Mouse (Mus musculus) hindbrain, embryonic 12.5 days (tissue): ENCODE results near the gene Actr3. TPM values are rescaled to one million over a fixed set of nuclear protein-coding genes. Genes with fewer than 3 reads are reported as not detected.

Experiments used
- ATAC-seq: fragments of 200-750 bp; cut with Nextera tagmentation; 2 replicates; pipeline ENCODE4 v1.8.0; 2017; ENCODE audit warnings: moderate TSS enrichment; ENCODE audit not compliant: low FRiP score
- H3K27ac ChIP-seq: fragments of 300-500 bp; sonication (generic); 2 replicates; pipeline ENCODE4 v1.5.1; 2016; ENCODE audit warnings: mild to moderate bottlenecking
- H3K27me3 ChIP-seq: fragments of 300-500 bp; sonication (generic); 2 replicates; pipeline ENCODE4 v1.6.1; 2016; ENCODE audit warnings: mild to moderate bottlenecking
- H3K36me3 ChIP-seq: fragments of 300-500 bp; sonication (generic); 2 replicates; pipeline ENCODE4 v1.6.1; 2016; ENCODE audit warnings: mild to moderate bottlenecking
- H3K4me1 ChIP-seq: fragments of 300-500 bp; sonication (generic); 2 replicates; pipeline ENCODE4 v1.6.1; 2016
- H3K4me2 ChIP-seq: fragments of 300-500 bp; sonication (generic); replicated peaks from 2 replicates; pipeline ENCODE4 v1.6.1; 2016; ENCODE audit warnings: mild to moderate bottlenecking
- H3K4me3 ChIP-seq: fragments of 300-500 bp; sonication (generic); 2 replicates; pipeline ENCODE4 v1.5.1; 2016; ENCODE audit warnings: mild to moderate bottlenecking
- H3K9ac ChIP-seq: fragments of 300-500 bp; sonication (generic); 2 replicates; pipeline ENCODE4 v1.6.1; 2016; ENCODE audit warnings: mild to moderate bottlenecking, moderate library complexity
- H3K9me3 ChIP-seq: fragments of 300-500 bp; sonication (generic); replicated peaks from 2 replicates; pipeline ENCODE4 v1.6.1; 2016; ENCODE audit warnings: mild to moderate bottlenecking
- WGBS: fragments of 180-500 bp; shearing (Covaris S2); methylation state at CpG from one replicate; pipeline ENCODE4 v1.1.7; 2016; 5-methylcytosine and 5-hydroxymethylcytosine counted together
- polyA plus RNA-seq: library from polyadenylated mRNA; unstranded; fragments of >200 nt; fragmentation: Nextera tagmentation; extraction: Ambion mirVana; gene quantifications from 2 replicates; pipeline ENCODE4 v1.2.1, GENCODE M21; 2016

Actr3 gene
- polyA plus RNA-seq, result 249 and 266 TPM in 2 replicates

DNA sequence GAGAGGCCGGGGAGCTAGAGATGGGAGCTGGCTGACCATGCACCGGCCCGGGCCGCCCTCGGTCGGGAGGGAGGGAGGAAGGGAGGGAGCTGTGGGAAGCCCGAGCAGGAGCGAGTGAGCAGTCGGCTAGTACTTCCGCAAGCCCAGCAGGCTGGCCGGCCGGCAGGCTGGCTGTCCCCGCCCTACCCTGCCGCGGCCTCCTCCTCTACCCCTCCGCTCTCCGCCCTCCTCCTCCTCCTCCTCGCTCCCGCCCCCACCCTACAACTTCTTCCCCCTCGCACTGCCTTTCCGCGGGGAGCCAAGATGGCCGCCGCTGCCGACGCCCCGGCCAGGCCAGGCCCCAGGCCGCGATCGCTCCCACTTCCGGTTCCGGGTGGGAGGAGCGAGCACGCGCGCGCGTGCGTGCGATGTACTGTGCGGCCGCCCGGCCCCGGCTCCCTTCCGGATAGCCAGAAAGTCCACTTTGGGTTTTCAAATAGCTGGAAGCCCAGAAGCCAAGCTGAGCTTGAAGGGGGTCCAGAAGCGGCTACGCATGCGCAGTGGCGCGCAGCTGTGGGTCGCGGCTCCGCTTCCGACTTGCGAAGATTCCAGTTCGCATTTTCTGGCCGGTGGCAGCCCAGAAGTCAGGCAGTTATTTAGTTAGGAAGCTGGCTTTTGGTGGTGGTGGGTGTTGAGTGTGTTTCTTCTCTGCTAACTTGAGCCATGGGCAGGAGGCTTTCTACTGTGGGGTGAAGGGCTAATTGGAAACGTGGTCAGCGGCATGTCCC is at the start of gene Actr3:
Actr3 (minus strand) TSS at position 359 of the 767 bp plus-strand sequence.
- under 1% methylated on average over 49 of the region's 59 CpGs for WGBS
- H3K27ac ChIP-seq, result peak within 1 kb of the TSS; percentile 99
- peak within 1 kb of the TSS; percentile 81 for H3K4me3 ChIP-seq
- no peaks in the 10 kb centered on the region for H3K36me3 ChIP-seq
- H3K4me1 ChIP-seq, result peaks cover 21% of the 10 kb centered on the region
- H3K9ac ChIP-seq, result peak within 1 kb of the TSS; percentile 96
- H3K4me2 ChIP-seq, result peak within 1 kb of the TSS; percentile 63
- ATAC-seq, result peak; percentile 96
- no peaks in the 10 kb centered on the region for H3K27me3 ChIP-seq
- no peaks in the 10 kb centered on the region for H3K9me3 ChIP-seq

DNA sequence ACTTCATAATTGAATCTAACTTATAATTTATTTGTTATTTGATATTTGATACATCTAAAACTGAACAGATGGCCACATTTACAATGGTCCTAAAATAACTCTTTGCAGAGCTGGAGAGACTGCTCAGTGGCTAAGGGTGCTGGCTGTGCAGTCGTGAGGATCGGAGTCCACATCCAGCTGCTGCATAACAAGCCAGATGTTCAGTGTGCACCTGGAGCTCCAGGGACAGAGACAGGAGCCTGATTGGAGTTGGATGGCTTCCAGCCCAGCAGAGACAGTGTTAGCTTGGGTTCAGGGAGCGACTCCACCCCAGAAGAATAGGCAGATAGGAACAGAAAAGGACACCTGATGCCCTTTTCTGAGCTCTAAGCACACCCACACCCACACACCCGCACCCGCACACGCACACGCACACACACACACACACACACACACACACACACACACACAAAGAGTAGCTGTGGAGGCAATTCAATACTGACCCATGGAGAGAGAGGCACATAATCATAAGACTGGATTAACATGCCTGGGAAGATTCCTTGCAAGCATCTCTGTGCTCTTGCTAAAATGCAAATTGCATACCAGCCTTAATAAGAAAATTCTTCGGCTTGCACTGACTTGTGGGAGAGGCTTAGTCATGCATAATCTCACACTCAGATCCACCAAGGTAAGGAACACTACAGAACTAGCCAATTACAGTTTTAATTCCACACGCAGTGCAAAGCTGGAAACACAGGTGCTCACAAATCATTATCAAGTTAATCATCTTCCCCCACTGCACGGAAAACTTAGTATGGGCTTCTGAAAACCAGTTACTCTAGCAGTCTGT is 47.1 kb upstream of the Actr3 start:
- no peak for ATAC-seq
- Histone ChIP-seq H3K9ac (no peak overlapping the region), H3K9me3 (no peaks in the 10 kb centered on the region), H3K4me1 (peaks cover 4% of the 10 kb centered on the region; the same call in 1 of the 2 replicates), H3K4me3 (no peak overlapping the region), H3K4me2 (no peak overlapping the region), H3K27me3 (no peaks in the 10 kb centered on the region), H3K36me3 (no peaks in the 10 kb centered on the region), H3K27ac (no peak overlapping the region)
- 80% methylated on average over 10 of the region's 10 CpGs for WGBS

DNA sequence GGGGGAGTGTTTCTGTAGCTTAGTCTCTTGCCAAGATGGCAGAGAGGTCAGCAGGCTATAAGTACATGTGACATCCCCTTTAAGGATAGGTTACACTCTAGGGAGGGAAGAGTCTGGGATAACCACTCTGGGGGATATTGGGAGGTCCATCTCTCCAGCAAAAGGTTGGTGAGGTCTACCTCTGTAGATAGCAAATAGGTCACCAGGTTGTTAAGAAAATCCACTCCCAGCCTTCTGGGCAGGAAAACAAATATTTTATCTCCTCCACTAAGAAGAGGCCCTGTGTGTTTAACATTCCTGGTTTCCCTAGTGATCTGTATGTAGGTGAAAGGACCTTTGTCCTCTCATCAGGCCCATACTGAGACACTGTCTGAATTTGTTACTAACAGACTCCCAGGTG is 46.3 kb upstream of the Actr3 start:
- H3K4me1 ChIP-seq, result peaks cover 4% of the 10 kb centered on the region; the same call in 1 of the 2 replicates
- no peak overlapping the region for H3K4me2 ChIP-seq
- no peak overlapping the region for H3K27ac ChIP-seq
- no peaks in the 10 kb centered on the region for H3K9me3 ChIP-seq
- no peak for ATAC-seq
- no peak overlapping the region for H3K9ac ChIP-seq
- no peak overlapping the region for H3K4me3 ChIP-seq
- no peaks in the 10 kb centered on the region for H3K27me3 ChIP-seq
- H3K36me3 ChIP-seq, result no peaks in the 10 kb centered on the region

DNA sequence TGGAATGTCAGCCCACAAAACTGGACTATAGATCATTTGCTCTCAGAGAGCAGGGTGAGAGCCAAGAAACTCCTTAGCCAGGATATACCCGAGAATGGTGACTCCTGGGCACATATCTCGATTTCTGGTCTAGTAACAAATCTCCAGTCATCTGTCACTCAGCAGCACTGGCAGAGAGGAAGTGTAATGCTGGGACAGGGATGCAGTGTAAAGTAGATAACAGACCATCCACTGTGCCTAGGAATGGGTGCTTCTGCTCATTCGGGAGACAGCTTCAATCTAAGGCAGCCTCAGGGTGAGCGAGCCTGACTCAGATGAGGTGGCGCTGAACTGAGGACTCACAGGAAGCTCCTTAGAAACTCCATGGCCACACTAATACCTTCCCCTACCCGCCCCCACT is 43.1 kb upstream of the Actr3 start:
- ATAC-seq, result no peak
- Histone ChIP-seq H3K36me3 (no peaks in the 10 kb centered on the region), H3K9ac (no peak overlapping the region), H3K4me3 (no peak overlapping the region), H3K4me2 (no peak overlapping the region), H3K9me3 (no peaks in the 10 kb centered on the region), H3K27me3 (no peaks in the 10 kb centered on the region), H3K27ac (no peak overlapping the region), H3K4me1 (peaks cover 4% of the 10 kb centered on the region; the same call in 1 of the 2 replicates)
- 83% methylated on average over 6 of the region's 6 CpGs for WGBS

DNA sequence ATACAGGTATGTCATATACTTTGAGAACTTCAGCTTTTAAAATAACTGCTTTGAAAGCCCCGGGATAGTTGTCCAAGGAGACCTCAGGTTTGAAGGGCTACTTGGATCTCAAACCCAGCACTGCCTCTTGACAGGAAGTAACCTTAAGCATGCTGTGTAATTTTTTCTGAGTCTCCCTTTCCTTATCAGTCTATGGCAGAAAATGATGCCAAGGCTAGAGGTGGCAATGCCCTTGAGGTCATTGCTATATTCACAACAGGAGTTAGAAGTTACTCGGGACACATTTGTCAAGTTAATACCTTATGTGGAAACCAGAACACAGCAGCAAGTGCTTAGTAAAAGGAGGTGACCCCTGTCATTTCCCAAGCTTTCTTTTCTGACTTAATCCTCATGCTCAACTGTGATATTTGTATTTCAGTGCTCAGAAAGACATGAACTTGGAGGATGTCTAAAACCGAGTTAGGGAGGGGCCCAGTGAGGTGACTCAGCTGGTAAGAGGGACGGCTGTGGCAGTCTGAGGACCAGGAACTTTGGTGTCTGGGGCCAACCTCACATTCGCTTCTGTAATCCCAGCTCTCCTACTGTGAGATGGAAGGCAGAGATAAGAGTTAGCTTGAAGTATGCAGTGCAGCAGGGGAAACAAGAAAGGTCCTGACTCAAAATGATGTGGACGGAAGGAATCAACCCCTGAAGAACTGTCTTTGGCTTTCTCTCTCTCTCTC is 40.6 kb upstream of the Actr3 start:
- Histone ChIP-seq H3K4me1 (no peaks in the 10 kb centered on the region), H3K9me3 (no peaks in the 10 kb centered on the region), H3K9ac (no peak overlapping the region), H3K36me3 (no peaks in the 10 kb centered on the region), H3K4me2 (no peak overlapping the region), H3K4me3 (no peak overlapping the region), H3K27me3 (no peaks in the 10 kb centered on the region), H3K27ac (no peak overlapping the region)
- WGBS, result 78% methylated on average over 6 of the region's 6 CpGs
- no peak for ATAC-seq

DNA sequence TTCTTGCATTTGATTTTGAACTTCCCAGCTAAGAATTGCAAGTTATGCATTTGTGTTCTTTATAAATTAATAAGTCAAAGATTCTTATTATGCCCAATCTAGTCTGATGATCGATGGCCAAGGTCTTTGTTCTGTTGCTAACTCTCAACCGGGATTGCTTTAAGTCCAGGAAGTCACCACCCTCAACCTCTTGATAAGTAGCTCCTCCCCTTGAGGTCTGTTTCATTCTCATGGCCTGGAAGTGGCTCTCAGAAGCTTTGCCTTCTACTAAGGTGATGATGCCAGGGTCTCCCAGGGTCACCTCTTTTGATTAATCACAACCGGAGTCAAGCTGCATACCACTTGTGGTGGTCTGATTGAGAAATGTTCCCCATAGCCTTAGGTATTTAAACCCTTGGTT is 38.3 kb upstream of the Actr3 start:
- no peak for ATAC-seq
- Histone ChIP-seq H3K9me3 (no peaks in the 10 kb centered on the region), H3K4me1 (no peaks in the 10 kb centered on the region), H3K9ac (no peak overlapping the region), H3K27ac (no peak overlapping the region), H3K27me3 (no peaks in the 10 kb centered on the region), H3K36me3 (no peaks in the 10 kb centered on the region), H3K4me2 (no peak overlapping the region), H3K4me3 (no peak overlapping the region)
- WGBS, result 94% methylated on average over 3 of the region's 3 CpGs

DNA sequence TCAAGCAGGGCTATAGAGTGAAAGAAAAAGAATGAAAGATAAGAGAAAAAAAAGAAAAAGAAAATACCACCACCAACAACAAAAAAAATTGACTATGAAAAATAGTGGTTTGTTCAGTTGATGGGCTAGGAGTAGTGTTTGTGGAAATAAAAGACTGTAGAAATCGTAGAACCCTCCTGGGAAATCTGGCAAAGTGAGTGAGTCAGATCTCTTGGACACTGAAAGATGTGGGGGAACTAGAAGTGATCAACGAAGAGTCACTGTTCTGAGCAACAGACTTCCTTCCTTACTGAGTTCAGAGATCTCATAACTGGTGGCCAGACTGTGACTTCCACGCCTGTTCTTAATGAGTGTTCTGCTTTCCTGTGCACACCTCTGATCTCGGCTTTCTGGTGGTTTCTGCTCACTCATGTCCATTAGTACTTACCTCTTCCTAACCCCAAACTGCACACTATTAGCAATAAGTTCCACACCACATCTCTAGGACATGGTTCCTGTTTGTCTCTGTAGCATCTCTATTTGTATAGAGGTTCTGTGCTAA is 37.7 kb upstream of the Actr3 start:
- Histone ChIP-seq H3K9me3 (no peaks in the 10 kb centered on the region), H3K4me3 (no peak overlapping the region), H3K9ac (no peak overlapping the region), H3K27ac (no peak overlapping the region), H3K36me3 (no peaks in the 10 kb centered on the region), H3K27me3 (no peaks in the 10 kb centered on the region), H3K4me1 (no peaks in the 10 kb centered on the region), H3K4me2 (no peak overlapping the region)
- WGBS, result 78% methylated on average over 4 of the region's 4 CpGs
- no peak for ATAC-seq

DNA sequence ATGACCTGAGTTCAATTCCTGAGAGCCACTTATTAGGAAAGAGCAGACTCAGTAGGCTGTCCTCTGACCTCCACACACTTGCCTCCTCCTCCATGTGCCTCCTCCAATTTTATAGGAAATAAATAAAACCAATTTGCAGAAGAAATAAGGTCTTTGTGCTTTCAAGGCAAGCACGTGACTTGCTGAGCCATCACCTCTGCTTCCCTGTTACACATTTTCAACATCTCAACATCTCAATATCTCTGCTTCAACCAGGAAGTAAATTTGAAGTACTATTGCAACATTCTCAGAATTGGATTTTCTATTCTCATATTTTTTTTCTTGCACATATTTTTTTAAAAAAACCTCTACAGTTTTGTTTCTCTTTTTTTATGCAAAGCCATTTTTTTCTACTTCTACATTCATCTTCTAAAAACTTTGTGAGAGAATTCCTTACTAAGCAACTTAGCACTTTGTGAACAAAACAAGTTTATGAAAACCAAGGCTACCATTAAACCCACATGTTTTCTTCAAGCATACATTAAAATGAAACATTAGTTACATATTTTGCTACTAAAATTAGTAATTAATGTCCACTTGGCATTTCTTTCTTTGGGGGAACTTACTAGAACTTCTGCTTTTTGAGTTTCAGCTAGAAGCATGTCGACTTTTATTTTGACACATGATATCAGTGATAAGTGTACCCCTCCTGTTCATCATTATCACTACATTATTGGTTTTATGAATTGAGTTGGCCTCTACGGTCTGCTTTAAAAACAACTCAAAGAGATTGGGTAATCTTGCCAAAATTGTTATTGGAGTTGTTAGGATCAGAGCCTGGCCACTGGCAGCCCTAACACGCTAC is 35.5 kb upstream of the Actr3 start:
- no peaks in the 10 kb centered on the region for H3K9me3 ChIP-seq
- 80% methylated on average over 4 of the region's 4 CpGs for WGBS
- no peaks in the 10 kb centered on the region for H3K4me1 ChIP-seq
- H3K9ac ChIP-seq, result no peak overlapping the region
- H3K36me3 ChIP-seq, result no peaks in the 10 kb centered on the region
- no peak overlapping the region for H3K4me2 ChIP-seq
- no peaks in the 10 kb centered on the region for H3K27me3 ChIP-seq
- H3K4me3 ChIP-seq, result no peak overlapping the region
- ATAC-seq, result no peak
- no peak overlapping the region for H3K27ac ChIP-seq

DNA sequence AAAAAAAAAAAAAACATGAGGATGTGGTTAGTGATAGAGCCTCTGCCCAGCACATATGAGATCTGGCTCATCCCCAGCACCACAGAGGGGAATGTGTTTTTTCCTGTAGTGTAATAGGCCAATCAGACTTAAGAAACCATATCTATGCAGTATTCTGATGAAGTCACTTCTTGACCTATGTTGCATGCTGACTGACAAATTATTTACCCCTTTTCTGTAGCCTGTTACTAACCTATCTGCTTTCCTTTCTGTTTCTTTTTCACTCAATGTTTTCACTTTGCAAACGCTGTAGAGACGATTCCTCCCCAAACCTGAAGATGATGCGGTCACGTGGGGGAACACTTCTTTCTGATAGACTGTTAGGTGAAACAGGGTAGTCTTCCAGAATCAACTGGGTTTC is 32.4 kb upstream of the Actr3 start:
- H3K9me3 ChIP-seq, result no peaks in the 10 kb centered on the region
- H3K4me2 ChIP-seq, result no peak overlapping the region
- H3K4me1 ChIP-seq, result no peaks in the 10 kb centered on the region
- no peak overlapping the region for H3K4me3 ChIP-seq
- 95% methylated on average over 4 of the region's 4 CpGs for WGBS
- no peak for ATAC-seq
- H3K27me3 ChIP-seq, result no peaks in the 10 kb centered on the region
- no peaks in the 10 kb centered on the region for H3K36me3 ChIP-seq
- no peak overlapping the region for H3K9ac ChIP-seq
- H3K27ac ChIP-seq, result no peak overlapping the region

DNA sequence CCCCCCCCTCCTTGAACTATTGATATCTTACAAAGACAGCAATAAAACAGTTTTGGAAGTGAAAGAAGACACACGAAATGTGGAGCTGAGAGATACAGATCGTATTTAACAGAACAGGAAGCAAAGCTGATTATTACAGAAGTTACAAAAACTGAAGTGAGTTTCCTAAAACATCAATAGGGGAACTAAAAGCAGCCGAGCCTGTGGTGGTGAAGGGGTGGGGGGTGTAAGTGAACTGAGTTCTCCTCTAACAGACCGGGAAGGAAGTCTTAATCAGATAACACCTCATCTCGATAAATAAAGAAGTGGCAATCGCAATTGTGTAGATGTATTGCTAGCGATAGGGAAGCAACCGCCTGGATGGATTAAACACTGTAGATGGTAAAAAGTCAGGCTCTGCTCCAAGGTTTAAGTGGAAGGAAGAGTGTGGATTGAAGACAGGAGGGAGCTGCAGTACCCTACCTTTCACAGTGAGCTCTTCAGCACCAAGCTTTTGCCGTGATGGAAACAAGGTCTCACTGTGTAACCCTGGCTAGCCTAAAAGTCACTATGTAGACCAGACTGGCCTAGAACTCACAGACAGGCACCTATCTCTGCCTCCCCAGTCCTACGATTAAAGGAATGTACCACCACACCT is 31.2 kb upstream of the Actr3 start:
- no peak for ATAC-seq
- Histone ChIP-seq H3K4me1 (no peaks in the 10 kb centered on the region), H3K36me3 (no peaks in the 10 kb centered on the region), H3K27me3 (no peaks in the 10 kb centered on the region), H3K27ac (no peak overlapping the region), H3K9ac (no peak overlapping the region), H3K4me3 (no peak overlapping the region), H3K4me2 (no peak overlapping the region), H3K9me3 (no peaks in the 10 kb centered on the region)
- 83% methylated on average over 10 of the region's 10 CpGs for WGBS

DNA sequence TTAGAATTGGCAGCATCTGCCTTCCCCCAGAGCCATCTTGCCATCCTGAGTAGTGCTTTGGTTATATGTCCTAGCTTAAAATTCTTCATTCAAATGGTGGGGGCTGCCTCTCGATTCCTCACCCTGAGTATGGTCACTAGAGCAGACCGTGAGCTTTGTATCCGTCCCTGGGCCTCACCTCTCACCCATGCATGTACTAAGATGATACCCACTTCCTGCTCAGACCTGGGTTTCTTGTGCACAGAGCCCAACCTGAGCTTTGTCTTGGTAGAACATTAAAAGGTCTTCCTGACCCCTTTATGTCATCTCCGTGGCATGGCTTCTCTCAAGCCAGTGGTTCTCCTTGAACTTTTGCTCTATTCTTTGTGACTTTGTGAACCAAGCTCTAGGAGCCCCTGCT is 28.5 kb upstream of the Actr3 start:
- no peaks in the 10 kb centered on the region for H3K36me3 ChIP-seq
- no peak overlapping the region for H3K4me2 ChIP-seq
- no peak overlapping the region for H3K4me3 ChIP-seq
- no peak for ATAC-seq
- H3K9ac ChIP-seq, result no peak overlapping the region
- 97% methylated on average over 4 of the region's 4 CpGs for WGBS
- no peak overlapping the region for H3K27ac ChIP-seq
- H3K4me1 ChIP-seq, result no peaks in the 10 kb centered on the region
- no peaks in the 10 kb centered on the region for H3K9me3 ChIP-seq
- no peaks in the 10 kb centered on the region for H3K27me3 ChIP-seq
